Mouse (Mus musculus) hindbrain, postnatal 0 days (tissue): Measurements from ENCODE around the gene Olfr102. TPM values are rescaled to one million over a fixed set of nuclear protein-coding genes. Genes with fewer than 3 reads are reported as not detected.

Source experiments
- ATAC-seq: fragments of 200-750 bp; cut with Nextera tagmentation; 2 replicates; pipeline ENCODE4 v1.8.0; 2017; ENCODE audit warnings: mild to moderate bottlenecking, moderate TSS enrichment, moderate library complexity
- DNase-seq: peaks from one replicate; pipeline ENCODE4 v3.0.0-alpha.2; 2015; ENCODE audit warnings: low spot score
- H3K27ac ChIP-seq: fragments of 300-500 bp; sonication (generic); 2 replicates; pipeline ENCODE4 v1.5.1; 2014; ENCODE audit warnings: mild to moderate bottlenecking
- H3K27me3 ChIP-seq: fragments of 300-500 bp; sonication (generic); 2 replicates; pipeline ENCODE4 v1.6.1; 2014; ENCODE audit warnings: low read length, mixed read lengths; ENCODE audit not compliant: insufficient read depth
- H3K36me3 ChIP-seq: fragments of 300-500 bp; sonication (generic); 2 replicates; pipeline ENCODE4 v1.6.1; 2014; ENCODE audit warnings: low read length, mixed read lengths; ENCODE audit not compliant: insufficient read depth
- H3K4me1 ChIP-seq: fragments of 300-500 bp; sonication (generic); 2 replicates; pipeline ENCODE4 v1.6.1; 2014; ENCODE audit warnings: antibody characterized with exemption, low read length, mixed read lengths; ENCODE audit not compliant: insufficient read depth
- H3K4me2 ChIP-seq: fragments of 300-500 bp; sonication (generic); 2 replicates; pipeline ENCODE4 v1.6.1; 2014; ENCODE audit warnings: low read depth, mild to moderate bottlenecking, low read length, moderate library complexity, mixed read lengths
- H3K4me3 ChIP-seq: fragments of 300-500 bp; sonication (generic); 2 replicates; pipeline ENCODE4 v1.5.1; 2014; ENCODE audit warnings: low read length
- H3K9ac ChIP-seq: fragments of 300-500 bp; sonication (generic); replicated peaks from 2 replicates; pipeline ENCODE4 v1.6.1; 2014; ENCODE audit warnings: mild to moderate bottlenecking, low read length, moderate library complexity, mixed read lengths
- H3K9me3 ChIP-seq: fragments of 300-500 bp; sonication (generic); 2 replicates; pipeline ENCODE4 v1.6.1; 2016; ENCODE audit warnings: low read length, mixed read lengths
- CTCF ChIP-seq: IDR thresholded peaks from 2 replicates; pipeline ENCODE4 v1.5.1; 2016; ENCODE audit warnings: antibody characterized with exemption, control low read depth, low read depth
- WGBS: fragments of 180-500 bp; shearing (Covaris S2); extraction: QIAGEN DNeasy Blood & Tissue Kit; methylation state at CpG from one replicate; pipeline ENCODE4 v1.1.7; 2014; 5-methylcytosine and 5-hydroxymethylcytosine counted together
- polyA plus RNA-seq: library from polyadenylated mRNA; unstranded; fragments of >200 nt; fragmentation: Nextera tagmentation; extraction: Ambion mirVana; gene quantifications from 2 replicates; pipeline ENCODE4 v1.2.1, GENCODE M21; 2015
- total RNA-seq: library from RNA; depleted of rRNA; stranded (reverse); fragments of >200 nt; gene quantifications from 2 replicates; pipeline ENCODE4 v1.2.3, GENCODE M21; 2014; rRNA removed

Olfr102 gene
- total RNA-seq (not detected in 2 replicates), polyA plus RNA-seq (not detected in 2 replicates)

GRCm38 (mm10) chr17:37316954-37317353 is at the start of gene Olfr102:
Olfr102 (minus strand) TSS chr17:37317054.
- no peak for ATAC-seq
- no peak for TF ChIP-seq CTCF
- H3K9me3 ChIP-seq = no peaks in the 10 kb centered on the region
- H3K4me1 ChIP-seq = no peaks in the 10 kb centered on the region
- no peak for DNase-seq
- H3K27ac ChIP-seq = no peak within 1 kb of the TSS
- H3K4me3 ChIP-seq = no peak within 1 kb of the TSS
- no peaks in the 10 kb centered on the region for H3K36me3 ChIP-seq
- H3K4me2 ChIP-seq = no peak within 1 kb of the TSS
- H3K9ac ChIP-seq = no peak within 1 kb of the TSS
- H3K27me3 ChIP-seq = no peaks in the 10 kb centered on the region

- Histone ChIP-seq H3K4me1 (no peaks in the 10 kb centered on the region), H3K36me3 (no peaks in the 10 kb centered on the region), H3K9ac (no peak within 1 kb of the TSS), H3K27ac (no peak within 1 kb of the TSS), H3K9me3 (no peaks in the 10 kb centered on the region), H3K4me2 (no peak within 1 kb of the TSS), H3K27me3 (no peaks in the 10 kb centered on the region), H3K4me3 (no peak within 1 kb of the TSS)
- DNase-seq (no peak), ATAC-seq (no peak)
- no peak for TF ChIP-seq CTCF
These were observed 42.4 kb upstream of the Olfr102 start, which contains the start of gene Olfr104-ps for GRCm38 (mm10) chr17:37359282-37359681. Olfr104-ps (plus strand) TSS chr17:37359582.

- H3K27me3 ChIP-seq = no peaks in the 10 kb centered on the region
- ATAC-seq = no peak
- no peak for DNase-seq
- no peak within 1 kb of the TSS for H3K27ac ChIP-seq
- H3K4me2 ChIP-seq = no peak within 1 kb of the TSS
- no peak within 1 kb of the TSS for H3K4me3 ChIP-seq
- no peak for TF ChIP-seq CTCF
- no peaks in the 10 kb centered on the region for H3K9me3 ChIP-seq
- WGBS = 89% methylated on average over 2 of the region's 2 CpGs
- no peaks in the 10 kb centered on the region for H3K4me1 ChIP-seq
- no peak within 1 kb of the TSS for H3K9ac ChIP-seq
- no peaks in the 10 kb centered on the region for H3K36me3 ChIP-seq
These were observed 22.7 kb upstream of the Olfr102 start, which contains the start of gene Olfr103 for GRCm38 (mm10) chr17:37339598-37339997. Olfr103 (minus strand) TSS chr17:37339698.

- H3K9me3 ChIP-seq = no peaks in the 10 kb centered on the region
- H3K36me3 ChIP-seq = no peaks in the 10 kb centered on the region
- ATAC-seq (no peak), DNase-seq (no peak)
- no peak overlapping the region for H3K9ac ChIP-seq
- WGBS = 54% methylated on average over 2 of the region's 2 CpGs
- no peak overlapping the region for H3K27ac ChIP-seq
- H3K4me1 ChIP-seq = no peaks in the 10 kb centered on the region
- no peak for TF ChIP-seq CTCF
- no peak overlapping the region for H3K4me3 ChIP-seq
- no peaks in the 10 kb centered on the region for H3K27me3 ChIP-seq
- H3K4me2 ChIP-seq = no peak overlapping the region
These were observed 6.6 kb downstream of the Olfr102 start for GRCm38 (mm10) chr17:37310146-37310699.

GRCm38 (mm10) chr17:37308483-37308882 is 8.4 kb downstream of the Olfr102 start:
- DNase-seq (peak; percentile 58), ATAC-seq (no peak)
- H3K9me3 ChIP-seq = no peaks in the 10 kb centered on the region
- no peak overlapping the region for H3K27ac ChIP-seq
- H3K9ac ChIP-seq = no peak overlapping the region
- H3K4me1 ChIP-seq = no peaks in the 10 kb centered on the region
- H3K4me2 ChIP-seq = no peak overlapping the region
- H3K36me3 ChIP-seq = no peaks in the 10 kb centered on the region
- no peak overlapping the region for H3K4me3 ChIP-seq
- TF ChIP-seq CTCF = peak; percentile 60
- WGBS = 43% methylated on average over 4 of the region's 4 CpGs
- no peaks in the 10 kb centered on the region for H3K27me3 ChIP-seq

GRCm38 (mm10) chr17:37304213-37304612 is 12.6 kb downstream of the Olfr102 start, which contains the start of gene Olfr101:
Olfr101 (minus strand) TSS chr17:37304313.
- no peak for TF ChIP-seq CTCF
- 82% methylated on average over 4 of the region's 4 CpGs for WGBS
- no peak within 1 kb of the TSS for H3K9ac ChIP-seq

GRCm38 (mm10) chr17:37283360-37283759 is 33.5 kb downstream of the Olfr102 start, which contains the start of gene Olfr99:
Olfr99 (minus strand) TSS chr17:37283460.
- no peaks in the 10 kb centered on the region for H3K27me3 ChIP-seq
- H3K4me3 ChIP-seq = no peak within 1 kb of the TSS
- H3K36me3 ChIP-seq = no peaks in the 10 kb centered on the region
- H3K27ac ChIP-seq = no peak within 1 kb of the TSS
- H3K4me1 ChIP-seq = no peaks in the 10 kb centered on the region
- no peak within 1 kb of the TSS for H3K4me2 ChIP-seq
- TF ChIP-seq CTCF = no peak
- no peak within 1 kb of the TSS for H3K9ac ChIP-seq
- 73% methylated on average over 1 of the region's 1 CpGs for whole genome bisulfite sequencing
- H3K9me3 ChIP-seq = no peaks in the 10 kb centered on the region
- no peak for DNase-seq
- no peak for ATAC-seq

More at GRCm38 (mm10) chr17:37304213-37304612, 12.6 kb downstream of the Olfr102 start, which contains the start of gene Olfr101:
- DNase-seq = no peak
- Histone ChIP-seq H3K36me3 (no peaks in the 10 kb centered on the region), H3K27me3 (no peaks in the 10 kb centered on the region), H3K9me3 (no peaks in the 10 kb centered on the region), H3K4me2 (no peak within 1 kb of the TSS), H3K4me3 (no peak within 1 kb of the TSS), H3K27ac (no peak within 1 kb of the TSS), H3K4me1 (no peaks in the 10 kb centered on the region)
- no peak for ATAC-seq
